Mouse (Mus musculus) frontal cortex, postnatal 25 days (tissue): ENCODE measurements around the gene Acp6.
"Not testable (repeated sequence)": the region's sequence is repeated elsewhere in the genome, so short reads cannot be mapped to it uniquely, and the experiment has no call there.

ENCODE experiments used
- DNase-seq, 2 experiments: peaks; one replicate each; pipeline ENCODE4 v3.0.0; 2022; ENCODE audit warnings: low spot score in 2 of 2

Gene Acp6

DNA sequence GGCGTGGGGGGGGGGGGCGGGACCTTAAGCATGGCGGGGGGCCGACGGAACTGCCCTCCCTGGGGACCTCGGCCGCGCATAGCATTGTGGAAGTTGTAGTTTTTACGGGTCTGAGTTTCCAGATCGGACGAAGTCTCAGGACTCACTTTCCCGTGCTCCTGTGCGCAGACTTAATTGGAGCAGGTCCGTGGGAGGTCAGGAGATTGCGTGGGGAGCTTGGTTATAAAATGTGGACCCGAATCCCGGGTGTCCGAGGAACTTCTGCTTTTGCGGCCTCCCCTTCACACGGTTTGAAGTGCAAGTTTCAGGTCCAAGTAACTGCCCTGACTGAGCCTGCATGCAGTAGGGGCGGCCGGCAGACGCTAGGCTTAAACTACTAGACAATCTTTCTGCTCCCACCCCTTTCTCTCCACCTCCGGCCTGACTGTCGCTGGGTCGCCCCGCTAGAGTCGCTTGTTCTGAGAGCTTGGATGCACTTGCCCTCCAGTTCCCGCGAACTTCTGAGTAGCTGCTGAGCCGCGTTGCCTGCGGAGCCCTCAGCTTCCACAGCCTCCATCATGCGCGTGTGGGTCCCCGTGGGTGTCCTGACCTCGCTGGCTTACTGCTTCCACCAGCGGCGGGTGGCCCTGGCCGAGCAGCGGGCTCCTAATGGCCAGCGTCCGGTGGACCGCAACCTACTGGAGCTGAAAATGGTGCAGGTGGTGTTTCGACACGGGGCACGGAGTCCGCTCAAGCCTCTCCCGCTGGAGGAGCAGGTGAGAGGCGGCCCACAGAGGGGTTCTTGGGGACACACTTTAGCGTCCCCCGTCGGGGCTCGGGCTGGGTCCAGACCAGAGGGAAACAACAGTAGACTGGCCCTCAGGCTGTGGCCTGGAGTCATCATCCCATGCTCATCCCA lies at the start of gene Acp6:
Gene Acp6, plus strand, starts transcription at position 167 of the 898 bp plus-strand sequence.
- DNase-seq, result peak; percentile 62 to 81

DNA sequence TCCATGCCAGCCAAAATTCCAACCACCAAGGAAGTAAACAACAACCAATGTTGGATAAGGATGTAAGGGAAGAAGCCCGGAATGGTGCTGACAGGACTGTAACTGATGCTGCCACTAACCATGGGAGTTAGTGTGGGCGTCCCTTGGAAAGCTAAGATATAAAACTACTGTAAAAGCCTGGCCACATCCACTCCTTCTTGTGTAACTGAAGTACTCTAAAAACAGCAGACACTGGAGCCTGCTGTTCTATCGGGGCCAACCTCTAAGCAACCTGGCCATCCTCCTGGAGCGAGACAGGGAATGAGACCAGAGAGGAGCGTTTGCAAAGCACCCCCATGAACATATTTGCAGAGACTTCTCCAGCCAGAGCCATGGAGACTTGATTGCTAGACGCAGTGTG lies 41.1 kb upstream of the Acp6 start:
- DNase-seq, result no peak

DNA sequence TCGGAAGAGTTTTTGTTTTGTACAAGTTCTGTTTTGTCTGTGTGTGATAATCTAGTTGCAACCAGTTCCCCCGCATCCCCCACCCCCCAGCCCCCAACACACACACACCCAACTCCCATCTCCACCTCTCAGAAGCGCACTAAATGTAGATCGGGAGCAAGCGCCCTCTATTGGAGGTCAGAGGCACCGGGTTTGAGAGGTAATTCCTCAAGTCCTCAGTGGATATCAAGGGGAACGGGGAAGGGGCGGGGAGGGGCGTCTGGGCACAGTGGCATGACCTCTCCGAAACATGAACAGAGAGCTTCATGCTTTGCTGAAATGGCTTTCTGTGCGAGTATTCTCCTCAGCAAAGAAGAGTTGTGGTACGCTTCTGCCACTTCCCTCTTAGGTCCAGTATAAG lies 40.3 kb upstream of the Acp6 start:
- DNase-seq, result no peak

DNA sequence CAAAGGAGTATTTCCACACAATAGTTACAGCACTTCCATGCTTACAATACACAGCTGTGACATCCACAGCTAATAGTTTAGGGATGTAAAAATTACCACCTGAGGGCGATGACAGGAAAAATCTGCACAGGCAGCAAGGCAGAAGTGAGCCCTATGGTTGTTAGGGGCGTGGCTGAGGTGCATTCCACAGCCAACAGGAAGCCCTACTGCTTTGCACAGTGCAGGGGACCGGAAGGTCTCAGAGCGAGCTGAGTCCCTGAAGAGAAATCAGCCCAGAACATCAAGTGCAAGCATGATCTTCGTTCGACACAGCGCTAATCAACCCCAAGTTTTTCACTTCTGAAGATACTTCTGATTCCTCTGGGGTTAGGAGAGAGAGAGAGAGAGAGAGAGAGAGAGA lies 34.4 kb upstream of the Acp6 start:
- DNase-seq, result no peak

DNA sequence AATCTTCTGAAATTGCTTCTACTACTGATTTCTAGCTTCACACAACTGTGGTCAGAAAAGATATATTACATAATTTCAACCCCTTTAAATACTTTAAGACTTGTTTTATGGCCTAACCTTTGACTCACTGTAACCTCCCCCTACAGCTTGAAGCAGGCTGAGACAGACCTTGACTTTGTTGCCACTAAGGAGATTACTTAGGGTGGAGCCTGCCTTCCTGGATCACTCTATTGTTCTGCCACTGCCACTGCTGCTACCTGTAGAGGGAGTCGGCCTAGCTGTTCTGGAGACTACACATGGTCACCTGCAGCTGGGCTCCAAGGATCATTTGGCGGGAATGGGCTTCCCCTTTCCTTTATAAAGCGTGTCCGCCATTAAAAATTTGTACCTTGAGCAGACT lies 29.2 kb upstream of the Acp6 start:
- DNase-seq, result no peak

DNA sequence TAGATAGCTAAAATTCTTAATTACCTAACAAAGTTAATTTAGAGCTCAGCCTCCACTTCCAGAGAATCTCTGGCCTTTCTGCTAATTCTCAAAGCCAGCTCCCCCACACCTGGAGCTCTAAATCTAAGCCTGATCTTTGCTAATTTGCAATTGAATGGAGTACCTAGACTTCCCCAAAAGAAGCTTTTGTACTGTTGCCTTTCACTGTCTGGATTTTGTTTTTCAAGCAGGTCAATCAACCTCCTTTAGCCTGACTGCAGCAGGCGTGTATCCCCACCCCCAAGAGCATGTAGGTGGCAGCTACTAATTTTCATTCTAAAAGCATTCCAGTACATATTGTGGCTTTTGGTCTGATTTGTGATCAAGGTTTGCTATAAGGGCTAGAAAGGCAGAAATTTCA lies 20.9 kb upstream of the Acp6 start:
- not testable (repeated sequence) for DNase-seq

DNA sequence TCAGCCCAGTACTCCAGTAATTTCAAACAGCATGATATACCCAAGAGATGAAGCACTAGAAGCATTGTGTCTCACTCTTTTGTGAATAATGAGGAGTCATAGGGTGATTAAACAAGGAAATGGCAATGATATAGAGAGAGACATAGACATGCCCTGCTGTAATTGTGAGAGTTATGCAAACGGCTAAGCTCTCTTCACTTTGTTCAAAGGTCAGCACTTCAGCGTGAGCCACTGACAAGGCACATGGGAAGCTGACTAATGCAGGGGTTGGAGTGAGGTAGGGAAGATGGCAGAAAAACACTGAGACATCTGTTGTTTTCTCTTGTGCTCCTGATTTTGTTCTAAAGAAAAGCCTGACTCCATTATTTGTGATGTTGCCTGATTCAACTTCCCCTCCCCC lies 7.5 kb upstream of the Acp6 start:
- no peak for DNase-seq

DNA sequence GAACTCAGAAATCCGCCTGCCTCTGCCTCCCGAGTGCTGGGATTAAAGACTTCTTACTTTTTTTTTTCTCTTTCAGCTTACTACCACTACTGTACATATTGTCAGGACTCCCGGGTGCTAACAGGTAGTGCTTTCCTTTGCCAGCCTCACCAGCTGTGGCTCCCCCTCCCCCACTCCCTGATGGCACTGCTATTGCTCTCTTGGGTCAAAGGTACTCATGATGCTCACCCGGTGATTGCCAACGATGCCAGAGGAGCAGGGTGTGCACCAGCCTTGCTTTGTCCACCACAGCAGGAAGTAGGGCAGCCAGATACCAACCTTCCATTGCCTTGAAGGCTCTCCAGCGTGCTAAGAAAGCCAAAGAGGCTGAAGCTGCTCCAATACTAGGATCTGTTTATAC lies 2.1 kb upstream of the Acp6 start:
- no peak for DNase-seq

DNA sequence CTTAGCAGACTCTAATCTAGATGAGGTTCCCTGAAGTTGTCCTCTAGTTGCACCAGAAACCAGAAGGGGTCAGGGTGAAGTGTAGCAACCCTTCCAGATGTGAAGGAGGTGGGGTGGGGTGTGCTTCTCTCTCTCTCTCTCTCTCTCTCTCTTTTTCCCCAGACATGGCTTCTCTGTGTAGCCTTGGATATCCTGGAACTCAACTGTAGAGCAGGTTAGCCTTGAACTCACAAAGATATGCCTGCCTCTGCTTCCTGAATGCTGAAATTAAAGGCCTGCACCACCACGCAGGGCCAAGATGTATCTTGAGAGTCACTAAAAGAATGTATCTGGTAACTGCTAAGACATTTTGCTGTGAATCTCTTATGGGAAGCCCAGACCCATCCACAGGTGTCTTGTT lies 1.3 kb upstream of the Acp6 start:
- no peak for DNase-seq

DNA sequence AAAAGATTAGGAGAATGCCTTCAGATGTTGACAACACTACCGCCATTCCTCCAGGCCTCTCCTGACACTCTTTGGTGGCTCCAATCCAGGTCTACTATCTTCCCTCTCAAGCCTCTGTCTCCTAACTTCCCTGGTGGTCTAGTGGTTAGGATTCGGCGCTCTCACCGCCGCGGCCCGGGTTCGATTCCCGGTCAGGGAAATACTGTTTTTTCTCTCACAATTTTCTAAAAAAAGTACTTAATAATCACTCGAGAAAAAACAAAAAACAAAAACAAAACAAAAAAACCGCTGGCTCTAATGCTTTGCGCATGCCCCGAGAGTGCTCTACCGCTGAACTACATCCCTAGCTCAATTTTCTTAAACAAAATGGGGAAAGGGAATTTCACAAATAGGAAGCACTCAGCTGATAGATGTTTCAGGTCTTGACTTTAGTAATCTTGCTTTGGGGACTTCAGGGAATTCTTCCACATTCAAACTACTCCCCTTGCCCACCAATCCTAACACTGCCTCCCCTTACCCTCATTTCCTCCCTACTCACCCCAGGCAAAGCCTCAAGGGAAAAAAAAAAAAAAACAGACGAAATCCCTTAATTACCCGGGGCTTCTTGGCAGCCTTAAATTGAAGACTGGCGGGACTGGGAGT lies 498 bp upstream of the Acp6 start:
- DNase-seq, result peak; percentile 92 to 95

DNA sequence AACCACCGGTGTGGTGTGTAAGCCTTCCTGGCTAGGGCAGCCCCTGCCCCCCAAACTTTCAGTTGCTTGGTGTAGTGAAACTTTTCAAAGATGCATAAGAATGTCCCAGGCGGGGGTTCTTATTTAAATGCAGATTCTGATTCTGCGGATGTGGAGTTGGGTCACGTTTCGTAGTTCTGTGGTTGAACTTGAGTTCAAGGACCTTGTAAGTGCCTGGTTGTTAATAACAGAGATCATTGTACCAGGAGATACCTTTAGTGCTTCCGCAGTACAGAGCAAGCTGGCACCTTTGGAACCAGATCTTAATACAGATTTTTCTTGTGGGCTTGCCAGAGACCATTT lies 903 bp downstream of the Acp6 start:
- no peak for DNase-seq

DNA sequence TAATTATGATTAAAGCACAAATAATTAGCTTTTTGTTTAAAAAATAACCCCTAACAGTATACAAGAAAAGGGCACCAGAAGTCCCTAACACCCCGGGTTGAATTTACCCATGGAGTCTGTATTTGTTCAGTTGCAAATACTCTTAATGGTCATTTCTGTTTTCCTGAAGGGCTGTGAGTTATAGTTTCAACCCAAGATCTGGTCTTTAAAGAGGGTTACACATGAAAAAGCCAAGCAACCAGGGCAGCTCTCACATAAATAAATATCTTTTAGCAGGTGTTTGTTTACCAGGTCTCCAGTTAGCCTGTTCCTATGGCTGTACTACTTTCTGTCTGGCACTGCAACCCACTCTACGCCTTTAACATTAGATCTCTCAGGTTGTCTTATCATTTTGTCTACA lies 1.4 kb downstream of the Acp6 start:
- DNase-seq, result no peak

DNA sequence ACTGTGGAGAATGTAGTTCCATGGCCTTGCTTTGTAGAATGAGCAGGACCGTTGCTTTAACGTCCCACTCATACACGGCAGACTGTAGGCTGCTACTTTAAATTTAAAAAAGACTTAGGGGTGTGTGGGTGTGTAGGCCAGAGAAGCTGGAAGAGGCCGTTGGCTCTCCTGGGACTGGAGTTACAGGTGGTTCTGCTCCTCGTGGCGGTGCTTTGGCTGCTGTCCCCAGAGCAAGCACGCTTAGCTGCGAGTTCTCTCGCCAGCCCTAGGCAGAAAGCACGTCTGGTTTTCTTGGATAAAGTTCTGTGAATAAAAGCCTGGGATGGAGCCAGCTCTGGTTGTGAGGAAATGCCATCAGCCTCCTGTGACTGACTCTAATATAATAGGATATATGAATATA lies 2.3 kb downstream of the Acp6 start:
- DNase-seq, result no peak

DNA sequence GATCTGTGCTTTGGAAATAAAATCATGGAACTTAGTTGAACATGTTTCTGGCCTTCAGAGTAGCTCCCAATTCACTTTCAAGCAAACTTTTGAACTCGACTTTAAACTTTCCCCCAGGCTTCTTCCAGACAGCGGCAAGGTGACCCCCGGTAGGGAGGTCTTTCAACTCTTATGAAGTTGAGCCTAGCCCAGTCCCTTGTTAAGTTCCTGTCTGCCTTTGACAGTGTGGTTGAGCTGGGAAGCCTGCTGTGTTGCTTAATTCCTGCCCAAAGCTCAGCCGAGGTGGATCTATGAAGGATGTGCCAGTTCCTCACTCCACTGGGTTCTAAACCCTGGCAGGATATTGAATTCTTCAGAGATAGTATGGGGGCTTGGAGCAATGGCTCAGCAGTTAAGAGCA lies 3.2 kb downstream of the Acp6 start:
- no peak for DNase-seq

DNA sequence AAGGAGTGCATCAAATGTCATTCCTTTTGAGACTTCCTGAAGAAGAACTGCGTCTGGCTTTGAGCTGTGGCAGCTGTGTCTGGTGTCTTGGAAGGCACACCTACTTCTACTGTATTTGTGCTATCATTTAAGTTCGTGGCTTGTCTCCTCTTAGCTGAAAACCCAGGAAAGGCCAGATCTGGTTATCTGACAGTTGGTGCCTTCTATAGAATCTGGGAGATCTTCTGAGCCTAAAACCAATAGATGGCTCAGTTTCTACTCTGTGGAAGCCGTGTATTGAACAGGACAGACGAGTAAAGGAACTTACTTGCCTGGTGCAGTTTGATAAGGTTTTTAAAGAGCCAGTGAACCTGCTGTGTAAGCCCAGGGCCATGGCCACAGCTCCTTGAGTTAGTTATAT lies 5.9 kb downstream of the Acp6 start:
- no peak for DNase-seq

DNA sequence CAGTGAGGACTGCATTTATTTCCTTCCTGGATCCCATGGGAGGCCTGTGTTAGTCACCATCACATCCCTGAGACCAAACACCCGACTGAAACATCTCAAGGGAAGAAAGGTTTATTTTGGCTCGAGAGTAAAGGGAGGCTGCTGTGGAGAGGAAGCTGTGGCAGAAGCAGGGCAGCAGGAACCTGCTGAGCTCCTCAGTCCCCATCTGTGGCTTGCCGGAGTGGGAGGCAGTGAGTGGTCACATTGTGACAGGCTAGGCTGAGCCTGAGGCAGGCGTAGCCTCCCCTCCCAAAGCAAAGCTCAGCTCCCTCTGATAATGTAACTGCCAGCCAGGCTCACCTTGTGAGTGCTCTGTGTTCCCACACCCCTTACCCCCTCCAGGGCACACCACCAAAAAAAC lies 8.5 kb downstream of the Acp6 start:
- no peak for DNase-seq

DNA sequence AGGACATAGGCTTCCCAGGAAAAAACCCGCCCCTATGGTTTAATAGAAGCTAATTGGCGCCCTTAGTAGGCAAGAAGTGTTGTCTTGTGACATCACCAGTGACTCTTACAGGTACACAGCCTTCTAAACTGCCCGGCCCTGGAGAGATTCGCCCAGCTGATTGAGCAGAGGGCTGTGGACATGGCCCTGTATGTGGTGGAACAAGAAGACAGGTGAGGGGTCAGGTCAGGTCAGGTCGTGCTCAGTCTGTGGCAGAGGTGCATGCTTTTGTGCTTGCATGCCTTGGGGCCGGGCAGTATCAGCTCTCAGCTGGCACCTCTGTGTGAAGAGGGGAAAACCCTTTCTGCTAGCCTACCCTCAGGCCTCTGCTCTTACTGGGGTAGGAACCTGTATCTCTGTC lies 13.0 kb downstream of the Acp6 start:
- no peak for DNase-seq

DNA sequence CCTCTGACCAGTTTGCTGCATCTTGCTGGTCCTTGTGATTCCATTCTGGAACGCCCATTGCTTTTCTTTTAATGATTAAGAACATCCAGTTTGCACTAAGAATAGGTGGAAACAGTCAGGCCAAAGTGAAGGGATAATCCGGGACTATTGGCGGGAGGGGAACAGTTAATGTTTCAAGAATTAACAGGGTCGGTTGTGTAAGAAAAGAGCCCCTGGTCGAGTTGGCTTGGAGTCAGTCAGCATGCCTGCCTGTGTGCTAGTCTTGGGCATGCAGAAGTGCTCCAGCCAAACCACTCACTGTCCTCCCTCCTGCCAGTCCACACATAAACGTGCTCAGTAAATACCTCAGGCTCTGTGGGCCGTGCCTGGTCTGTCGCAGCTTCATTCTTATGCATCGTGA lies 13.7 kb downstream of the Acp6 start:
- no peak for DNase-seq

DNA sequence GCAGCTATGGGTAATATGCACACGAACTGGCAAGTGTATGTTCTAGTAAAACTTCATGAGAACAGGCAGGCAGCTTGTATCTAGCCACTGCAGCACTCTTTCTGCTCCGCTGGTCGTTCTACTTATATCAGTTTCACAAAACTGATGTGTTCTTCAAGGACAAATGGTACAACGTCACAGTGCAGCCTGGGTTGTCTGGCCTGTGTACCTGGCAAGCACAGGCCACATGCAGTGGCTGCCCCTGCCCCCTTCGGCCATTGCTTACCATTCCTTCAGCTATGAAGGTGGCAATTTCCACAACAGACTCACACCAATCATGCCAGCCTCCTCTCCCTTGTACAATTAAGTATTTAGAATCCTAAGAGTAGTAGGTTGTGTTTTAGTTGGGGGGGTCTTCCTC lies 14.1 kb downstream of the Acp6 start:
- no peak for DNase-seq

DNA sequence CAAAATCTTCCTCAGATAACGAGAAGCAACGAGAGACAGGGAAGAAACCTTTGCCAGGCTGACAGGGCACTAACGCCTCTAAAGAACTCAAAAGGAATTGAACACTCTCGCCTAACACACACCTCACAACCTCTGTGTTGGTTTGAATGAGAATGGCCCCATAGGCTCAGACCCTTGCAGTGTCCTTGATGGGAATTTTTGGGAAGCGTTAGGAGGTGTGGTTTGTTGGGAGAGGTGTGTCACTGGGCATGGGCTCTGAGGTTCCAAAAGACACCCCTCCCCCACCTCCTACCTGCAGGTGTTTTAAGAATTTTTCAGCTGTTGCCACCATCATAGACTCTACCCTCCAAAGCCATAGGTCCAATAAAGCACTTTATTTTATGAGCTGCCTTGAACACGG lies 20.3 kb downstream of the Acp6 start:
- no peak for DNase-seq

DNA sequence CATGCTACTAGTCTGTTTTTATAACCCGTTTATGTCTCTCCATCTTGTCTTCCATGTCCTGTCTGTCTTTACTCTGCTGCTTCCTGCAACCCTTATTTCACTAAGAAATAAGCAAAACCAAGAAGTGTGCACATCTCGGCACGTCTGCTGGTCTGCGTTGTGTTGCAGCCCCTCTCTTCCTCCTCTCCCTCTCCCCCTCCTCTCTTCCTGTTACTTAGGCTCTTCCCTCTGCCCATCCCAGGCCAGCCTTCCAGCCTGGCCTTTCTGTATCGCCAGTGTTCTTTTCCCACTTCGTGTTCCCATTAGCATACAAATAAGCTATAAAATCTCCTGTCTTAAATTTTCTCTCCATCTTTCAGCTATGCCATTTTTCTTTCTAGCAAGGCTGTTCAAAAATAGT lies 21.9 kb downstream of the Acp6 start:
- DNase-seq, result no peak

DNA sequence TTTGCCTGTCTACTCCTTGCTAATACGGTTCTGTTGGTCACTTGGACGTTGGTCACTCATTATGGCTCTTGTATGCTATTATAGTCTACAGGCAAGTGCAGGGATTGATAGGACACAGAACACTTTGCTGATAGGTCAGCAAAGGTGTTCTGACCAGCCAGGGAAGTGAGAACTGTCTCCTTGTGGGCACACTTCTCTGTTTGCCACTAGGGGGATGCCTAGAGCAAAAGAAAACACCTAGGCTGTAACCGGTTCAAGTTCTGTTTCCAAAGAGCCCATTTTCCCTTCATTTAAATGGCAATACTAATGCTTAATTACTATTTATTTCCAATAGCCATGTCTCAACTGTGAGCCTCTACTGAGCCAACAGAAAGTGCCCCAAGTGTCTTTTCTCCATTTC lies 25.2 kb downstream of the Acp6 start:
- DNase-seq, result no peak

DNA sequence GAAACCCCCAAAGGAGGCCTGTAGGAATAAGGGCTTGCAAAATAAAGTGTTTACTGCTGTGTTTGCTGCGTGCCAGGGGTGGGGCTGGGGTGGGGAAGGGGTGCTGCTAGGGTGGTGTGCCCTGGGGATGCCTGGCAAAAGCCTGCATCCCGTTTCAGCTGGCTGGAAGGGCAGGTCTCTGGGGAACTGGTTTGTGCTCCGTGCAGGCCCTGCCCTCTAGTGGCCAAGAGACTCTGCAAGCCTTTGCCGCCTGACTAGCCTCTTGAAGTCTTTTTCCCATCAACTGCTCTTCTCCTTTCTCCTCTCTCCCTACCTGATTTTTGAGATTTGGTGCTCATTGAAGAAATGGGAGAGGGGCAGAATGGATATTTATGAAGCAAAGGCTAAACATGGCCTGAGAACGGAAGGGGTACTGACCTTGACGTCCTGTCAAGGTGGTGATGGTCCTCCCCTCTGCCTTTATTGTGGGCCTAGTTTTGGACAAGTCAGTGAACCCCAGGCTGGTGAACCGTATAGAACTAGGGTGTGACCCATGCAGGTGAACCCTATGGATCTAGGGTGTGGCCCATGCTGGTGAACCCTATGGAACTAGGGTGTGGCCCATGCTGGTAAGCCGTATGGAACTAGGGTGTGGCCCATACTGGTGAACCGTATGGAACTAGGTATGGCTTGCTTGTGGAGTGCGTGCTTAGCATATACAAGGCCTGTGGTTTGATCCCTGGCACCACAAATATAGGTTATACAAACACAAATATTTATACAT lies 26.7 kb downstream of the Acp6 start:
- peak; percentile 41 to 68 for DNase-seq
